In genomic region chr14:105198401-105198800, GRCm38 (mm10) we compare ENCODE assay signal across 8 mouse cellular contexts. TPM values are rescaled to one million over a fixed set of nuclear protein-coding genes. Genes with fewer than 3 reads are reported as not detected.
DNase-seq lines count a peak whose midpoint lies in the region; ATAC-seq and TF ChIP-seq lines count a peak whose summit lies in the region.
"Had no signal": no experiment of that assay in that cellular context is flagged by ENCODE, and none has a peak within 500 bp of the region (broad histone marks: within the 10 kb centered on the region; RNA-seq: fewer than 3 reads in every experiment).

No protein-coding gene starts in this region.

- H3K4me3 ChIP-seq in layer of hippocampus, adult 2 months = no peak overlapping the region
- no peak overlapping the region for H3K4me3 ChIP-seq in forebrain, embryonic 12.5 days (replicated peaks)
- H3K4me3 ChIP-seq: lung, embryonic 15.5 days had no signal

- H3K36me3 ChIP-seq in forebrain, embryonic 12.5 days (replicated peaks) = no peaks in the 10 kb centered on the region
- H3K36me3 ChIP-seq: lung, embryonic 15.5 days had no signal

- ATAC-seq in forebrain, embryonic 12.5 days (ENCODE audit: low FRiP score) = no peak

- peak in 1 of 2 experiments; percentile 23 for DNase-seq in layer of hippocampus, adult 2 months (ENCODE audit: low spot score in 2 of 2)
- no peak for DNase-seq in layer of hippocampus, postnatal 36 days
- DNase-seq in adrenal gland, adult 8-10 months = peak; percentile 8
- peak; percentile 26 for DNase-seq in forelimb bud, embryonic 11.5 days (ENCODE audit: low read depth, low spot score)
- DNase-seq in natural killer cell, adult 2 months (ENCODE audit: low spot score in 2 of 2) = peak; percentile 23 to 36
- DNase-seq in left cerebral cortex, postnatal 4 days = no peak

- peak; percentile 72 for TF ChIP-seq CTCF in layer of hippocampus, adult 2 months (conservative IDR thresholded peaks at IDR 0.05)

- no peaks in the 10 kb centered on the region for H3K9me3 ChIP-seq in forebrain, embryonic 12.5 days
- H3K9me3 ChIP-seq: lung, embryonic 15.5 days had no signal

- intact Hi-C loops in left cerebral cortex, postnatal 4 days (cut with DNase I) = no loop called here

- H3K27ac ChIP-seq in layer of hippocampus, adult 2 months = no peak overlapping the region
- H3K27ac ChIP-seq in forebrain, embryonic 12.5 days = no peak overlapping the region
- H3K27ac ChIP-seq: lung, embryonic 15.5 days had no signal

- H3K4me1 ChIP-seq in forebrain, embryonic 12.5 days = no peaks in the 10 kb centered on the region
- H3K4me1 ChIP-seq: lung, embryonic 15.5 days had no signal

- no peaks in the 10 kb centered on the region for H3K27me3 ChIP-seq in forebrain, embryonic 12.5 days
- H3K27me3 ChIP-seq: lung, embryonic 15.5 days had no signal

- WGBS in forebrain, embryonic 12.5 days = 57% methylated on average over 5 of the region's 5 CpGs

- no peak overlapping the region for H3K4me2 ChIP-seq in forebrain, embryonic 12.5 days
- H3K4me2 ChIP-seq: lung, embryonic 15.5 days had no signal

- no peak overlapping the region for H3K9ac ChIP-seq in forebrain, embryonic 12.5 days
- H3K9ac ChIP-seq: lung, embryonic 15.5 days had no signal

RNA-seq across cellular contexts. Expression of gene Rbm26, which starts 21.3 kb away (rescaled TPM):
- 10 to 100 TPM; 58.6 to 67.0 TPM for total RNA-seq in layer of hippocampus, adult 2 months (2021)
- 10 to 100 TPM; 57.8 to 63.7 TPM for total RNA-seq in layer of hippocampus, postnatal 36 days (2021)
- 10 to 100 TPM; 40.0 to 69.5 (median 47.2) TPM for total RNA-seq in adrenal gland, adult 8-10 months (2022)
- total RNA-seq in left cerebral cortex, postnatal 4 days (2021) = 10 to 100 TPM; 77.2 to 80.3 TPM
- polyA plus RNA-seq in forebrain, embryonic 12.5 days (2016; fragmentation: Nextera tagmentation; extraction: Ambion mirVana) = 43.7 and 48.2 TPM in 2 replicates

RNA-seq across cellular contexts. Expression of gene Ndfip2, which starts 60.0 kb away (rescaled TPM):
- total RNA-seq in layer of hippocampus, adult 2 months (2021) = 10 to 100 TPM; 80.1 to 82.4 TPM
- total RNA-seq in layer of hippocampus, postnatal 36 days (2021) = 10 to 100 TPM; 82.1 to 87.4 TPM
- 10 to 100 TPM; 39.5 to 42.7 (median 40.2) TPM for total RNA-seq in adrenal gland, adult 8-10 months (2022)
- 10 to 100 TPM; 79.2 to 80.4 TPM for total RNA-seq in left cerebral cortex, postnatal 4 days (2021)
- polyA plus RNA-seq in forebrain, embryonic 12.5 days (2016; fragmentation: Nextera tagmentation; extraction: Ambion mirVana) = 61.5 and 65.7 TPM in 2 replicates

Comparison
In these comparisons a context has a peak if more than half of its experiments do, and no peak if none do; other contexts are left out.
1. DNase-seq: peak in adrenal gland, adult 8-10 months (single experiment), forelimb bud, embryonic 11.5 days (single experiment) and natural killer cell, adult 2 months (2 of 2); none in layer of hippocampus, postnatal 36 days (0 of 2) and left cerebral cortex, postnatal 4 days (single experiment).